Mouse (Mus musculus) T-helper 1 cell (primary cell): ENCODE results near the gene Gm20795.
"Not testable (repeated sequence)": the region's sequence is repeated elsewhere in the genome, so short reads cannot be mapped to it uniquely, and the experiment has no call there.

Source experiments
- in situ Hi-C: fragments of 300-600 bp; cut with MboI, MseI; formaldehyde crosslinking; loops from one replicate; pipeline ENCODE4 v1.15.1; 2025; ENCODE audit warnings: high pct_unique_total_duplicates

Gene Gm20795

GRCm38 (mm10) chrY:40804614-40805013 is at the start of gene Gm20795:
Gm20795 (plus strand) TSS chrY:40804914.
- in situ Hi-C loops, result not testable (repeated sequence)

DNA sequence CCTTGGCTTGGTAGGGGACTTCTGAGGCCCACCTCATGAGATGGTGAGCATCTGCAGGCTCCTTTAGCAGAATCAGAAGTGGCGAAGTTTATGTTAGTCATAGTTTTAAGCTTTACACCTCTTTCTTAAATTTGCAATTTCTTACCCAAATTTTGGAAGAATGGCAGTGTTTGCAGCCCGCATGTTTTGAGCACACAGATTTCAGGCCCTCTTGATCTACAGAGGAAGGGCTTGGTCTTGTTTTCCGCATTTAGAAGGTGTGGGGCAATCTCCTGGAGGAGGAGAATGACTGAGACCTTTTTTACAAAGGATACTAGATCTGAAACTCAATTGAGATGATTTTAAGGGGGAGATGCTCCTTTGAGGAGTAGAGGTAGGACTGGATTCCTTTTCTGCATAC is 29.0 kb upstream of the Gm20795 start, which contains the start of gene Gm21797:
TSS of gene Gm21797 (minus strand) at position 101 of the 400 bp plus-strand sequence.
- in situ Hi-C loops, result not testable (repeated sequence)
